Mouse (Mus musculus): ENCODE data around the gene Fez1.

- TF ChIP-seq CTCF (IDR thresholded peaks at IDR 0.05; ENCODE audit: low read depth) (no peak), EP300 (IDR thresholded peaks at IDR 0.05; ENCODE audit: low read depth) (no peak)
Measured at GRCm38 (mm10) chr9:36783921-36784320, 37.7 kb upstream of the Fez1 start.
